Mouse (Mus musculus) liver, embryonic 18 days (tissue): ENCODE data around the gene Bend6. TPM values are rescaled to one million over a fixed set of nuclear protein-coding genes. Genes with fewer than 3 reads are reported as not detected.

ENCODE experiments used
- polyA plus RNA-seq: library from polyadenylated mRNA; depleted of rRNA; stranded (reverse); fragments of >200 nt; gene quantifications from 2 replicates; pipeline ENCODE4 v1.2.3, GENCODE M21; 2012; rRNA removed

Bend6 gene
- polyA plus RNA-seq = 0.17 and 0.20 TPM in 2 replicates

GRCm38 (mm10) chr1:33907421-33908190, at the start of gene Bend6:
TSS of gene Bend6 (minus strand) at chr1:33907816.

GRCm38 (mm10) chr1:33908191-33908962, 761 bp upstream of the Bend6 start, which contains the start of gene Dst:
TSS of gene Dst (plus strand) at chr1:33908225.

DNA sequence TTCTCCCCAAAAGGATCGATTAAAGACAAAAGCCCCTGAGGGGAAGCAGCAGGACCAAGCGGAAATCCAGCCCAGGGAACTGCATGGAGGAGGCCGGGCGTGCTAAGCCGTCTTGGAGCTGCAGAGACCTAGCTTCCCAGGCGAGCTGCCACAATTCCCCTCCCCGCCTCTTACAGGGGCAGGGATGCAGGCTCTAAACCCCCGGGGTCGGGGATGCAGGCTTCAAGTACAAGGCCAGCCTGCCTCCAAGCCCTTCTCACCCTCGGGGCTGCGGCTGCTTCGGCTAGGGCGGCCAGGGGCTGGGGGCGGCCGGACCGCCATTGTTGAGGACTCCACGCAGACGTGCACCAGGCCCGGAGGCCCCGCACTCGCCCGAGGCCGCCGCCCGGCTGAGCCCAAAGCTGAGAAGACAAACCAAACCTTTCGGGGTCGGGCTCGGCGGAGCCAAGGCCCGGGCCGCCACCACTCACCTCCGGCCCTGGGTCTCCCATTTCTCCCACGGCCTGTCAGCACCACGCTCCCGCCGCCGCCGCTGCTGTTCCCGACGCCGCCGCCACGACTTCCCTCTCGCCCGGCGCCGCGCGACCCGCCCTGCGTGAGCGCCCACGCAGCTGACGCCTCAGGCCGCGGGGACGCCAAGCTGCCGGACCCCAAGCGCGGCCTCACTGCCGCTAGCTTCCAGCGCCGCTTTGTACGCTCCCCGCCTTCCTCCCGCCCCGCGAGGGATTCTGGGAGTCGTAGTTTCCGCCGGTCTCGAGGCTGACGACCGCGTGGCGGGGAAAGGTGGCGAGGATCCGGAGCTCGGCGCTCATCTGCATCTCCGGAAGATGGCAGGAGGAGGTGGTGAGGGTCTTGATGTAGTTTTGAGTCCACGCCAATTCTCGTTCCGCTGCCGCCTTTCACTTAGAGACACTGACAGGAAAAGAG, 93.5 kb downstream of the Bend6 start, which contains the start of gene Zfp451:
Gene Zfp451 (minus strand): TSS at position 728 of the 927 bp plus-strand sequence.

Other genes with a start within 250 kb of the Bend6 start
- 14.3 and 15.8 TPM in 2 replicates for gene Prim2, start 238.0 kb downstream of the Bend6 start, polyA plus RNA-seq
- gene Rab23, start 187.9 kb downstream of the Bend6 start, polyA plus RNA-seq = 1.8 and 2.7 TPM in 2 replicates
- 17.0 TPM in 2 replicates for gene Bag2, start 150.0 kb downstream of the Bend6 start, polyA plus RNA-seq
- gene Zfp451, start 93.2 kb downstream of the Bend6 start, polyA plus RNA-seq = 4.1 and 4.8 TPM in 2 replicates
- 11.3 and 15.3 TPM in 2 replicates for gene Dst, start 409 bp upstream of the Bend6 start, polyA plus RNA-seq